Mouse (Mus musculus) E14TG2a.4 (cell line): ENCODE measurements around the gene Cxcl17.

Experiments
- CTCF ChIP-seq: conservative IDR thresholded peaks from 2 replicates; pipeline ENCODE4 v1.5.1; 2014; ENCODE audit warnings: low read length
- POU5F1 ChIP-seq: IDR thresholded peaks from 2 replicates; pipeline ENCODE4 v1.6.1; 2014; ENCODE audit warnings: low read length, borderline replicate concordance

DNA sequence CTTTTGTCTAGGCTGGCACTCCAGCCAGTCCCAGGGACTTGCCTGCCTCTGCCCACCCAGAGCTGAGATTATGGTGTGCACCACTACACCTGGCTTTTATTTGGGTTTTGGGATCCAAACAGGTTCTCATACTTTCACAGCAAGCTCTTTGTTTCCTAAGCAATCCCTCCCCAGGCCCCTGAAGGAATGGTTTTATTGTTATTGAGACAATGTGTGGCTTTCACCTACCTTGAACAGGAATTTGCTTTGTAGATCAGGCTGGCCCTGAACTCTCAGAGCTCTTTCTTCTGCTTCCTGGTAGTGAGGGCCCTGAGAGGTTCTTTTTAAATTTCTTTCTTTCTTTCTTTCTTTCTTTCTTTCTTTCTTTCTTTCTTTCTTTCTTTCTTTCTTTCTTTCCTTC, 30.1 kb downstream of the Cxcl17 start:
- TF ChIP-seq CTCF (no peak), POU5F1 (no peak)
